Mouse (Mus musculus) monocyte, adult 2 months (primary cell): ENCODE results near the gene Plpp6.

Experiments
- DNase-seq, 2 experiments: peaks; one replicate each; pipeline ENCODE4 v3.0.0; 2022; ENCODE audit warnings: low spot score in 2 of 2, low read depth in 1 of 2

Gene Plpp6

DNA sequence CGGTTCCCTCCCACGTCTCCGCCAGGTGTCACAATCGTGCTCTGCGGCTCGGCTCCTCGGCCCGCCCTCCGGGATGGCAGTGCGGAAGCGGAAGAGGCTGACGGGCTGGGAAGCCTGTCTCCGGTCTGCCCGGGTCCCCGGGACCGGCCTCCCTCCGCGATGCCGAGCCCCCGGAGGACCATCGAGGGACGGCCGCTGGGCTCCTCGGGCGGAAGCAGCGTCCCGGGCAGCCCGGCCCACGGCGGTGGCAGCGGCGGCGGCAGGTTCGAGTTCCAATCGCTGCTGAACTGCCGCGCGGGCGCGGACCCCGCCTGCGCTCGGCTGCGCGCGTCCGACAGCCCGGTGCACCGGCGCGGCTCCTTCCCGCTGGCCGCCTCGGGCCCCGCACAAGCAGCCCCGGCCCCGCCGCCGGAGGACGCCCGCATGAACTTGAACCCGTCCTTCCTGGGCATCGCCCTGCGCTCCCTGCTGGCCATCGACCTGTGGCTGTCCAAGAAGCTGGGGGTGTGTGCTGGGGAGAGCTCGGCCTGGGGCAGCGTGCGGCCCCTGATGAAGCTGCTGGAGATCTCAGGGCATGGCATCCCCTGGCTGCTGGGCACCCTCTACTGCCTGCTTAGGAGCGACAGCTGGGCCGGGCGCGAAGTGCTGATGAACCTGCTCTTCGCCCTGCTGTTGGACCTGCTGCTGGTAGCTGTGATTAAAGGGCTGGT, at the start of gene Plpp6:
TSS of gene Plpp6 (plus strand) at position 112 of the 710 bp plus-strand sequence.
- peak; percentile 28 to 45 for DNase-seq

DNA sequence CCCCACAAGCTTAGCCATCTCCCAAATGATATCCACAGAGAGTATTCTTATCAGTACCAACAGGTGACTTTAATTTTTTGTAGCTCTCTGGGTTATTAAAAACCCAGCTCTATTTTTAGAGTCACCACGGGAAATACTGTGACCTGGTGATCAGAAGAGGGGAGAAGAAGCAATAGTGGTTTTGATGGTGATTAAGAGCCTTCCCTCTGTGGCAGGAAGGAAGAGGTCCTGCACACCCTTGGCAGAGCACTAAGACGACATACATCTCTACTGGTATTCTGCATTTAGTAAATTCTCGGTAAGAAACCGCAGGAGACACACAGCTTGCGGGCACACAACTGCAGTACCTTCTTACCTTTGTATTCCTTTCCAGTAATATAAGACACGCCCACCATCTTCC, 49.2 kb upstream of the Plpp6 start:
- no peak for DNase-seq

DNA sequence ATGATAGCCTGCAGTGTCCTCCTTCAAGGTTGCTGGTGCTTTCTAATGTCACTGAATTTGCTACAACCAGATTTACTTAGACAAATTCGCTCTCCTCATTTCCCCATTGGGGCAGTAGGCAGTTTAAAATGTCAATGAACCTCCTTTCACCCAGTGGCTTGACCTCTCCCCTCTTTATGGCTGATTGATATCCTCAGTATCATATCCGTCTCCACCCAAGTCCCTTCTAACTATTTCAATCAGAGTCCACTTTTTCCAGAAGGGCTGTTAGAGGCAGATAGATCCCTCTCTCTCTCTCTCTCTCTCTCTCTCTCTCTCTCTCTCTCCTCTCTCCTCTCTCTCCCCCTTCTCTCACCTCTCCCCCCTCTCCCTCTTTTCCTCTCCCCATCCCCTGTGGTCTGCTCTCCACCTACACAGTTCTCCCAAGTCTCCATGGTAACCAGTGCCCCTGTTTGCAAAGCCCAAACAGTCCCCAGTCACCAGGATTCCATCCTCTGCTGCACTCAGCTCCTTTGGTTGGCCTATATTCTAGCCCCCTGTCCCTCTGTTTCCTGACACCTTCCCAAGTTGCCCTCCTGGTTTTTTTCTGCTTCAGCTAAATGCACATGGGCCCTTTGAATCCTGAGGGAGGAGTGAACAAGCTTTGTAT, 48.0 kb upstream of the Plpp6 start:
- DNase-seq = no peak

DNA sequence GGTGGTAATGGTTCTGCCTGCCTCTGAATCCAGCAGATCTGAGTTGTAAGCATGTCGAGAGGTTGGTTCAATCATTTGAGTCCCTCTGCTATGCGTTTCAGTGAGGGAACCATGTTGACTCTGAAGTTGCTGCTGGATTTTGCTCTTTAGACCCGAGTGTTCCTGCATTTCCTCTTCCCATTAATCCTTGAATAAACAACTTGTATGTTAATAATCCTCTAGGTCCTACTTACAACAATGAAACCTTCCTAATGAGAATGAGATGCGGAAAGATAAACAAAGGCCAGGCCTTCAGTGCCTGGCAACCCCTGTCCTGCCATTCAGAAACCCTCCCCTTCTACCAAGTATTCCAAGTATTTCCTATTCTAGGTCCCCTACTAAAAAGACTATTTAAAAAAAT, 47.3 kb upstream of the Plpp6 start:
- no peak for DNase-seq

DNA sequence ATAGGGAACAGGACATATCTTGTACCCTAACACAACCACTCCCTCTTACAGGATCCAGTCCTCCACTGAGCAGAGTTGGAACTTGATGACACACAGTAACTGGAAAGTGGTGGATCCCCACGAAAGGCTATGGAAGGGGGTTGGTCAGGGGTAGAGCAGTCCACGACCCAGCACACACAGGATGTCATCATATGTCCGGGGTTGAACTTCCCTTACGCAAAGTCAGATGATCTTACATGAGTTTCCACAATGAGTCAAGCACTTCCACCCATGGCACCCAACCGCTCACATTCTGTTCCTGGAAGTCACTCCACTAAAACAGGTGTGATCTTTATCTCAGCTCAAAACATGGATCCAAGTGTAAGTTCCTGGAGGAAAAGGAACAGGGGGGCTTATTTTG, 45.9 kb upstream of the Plpp6 start:
- no peak for DNase-seq

DNA sequence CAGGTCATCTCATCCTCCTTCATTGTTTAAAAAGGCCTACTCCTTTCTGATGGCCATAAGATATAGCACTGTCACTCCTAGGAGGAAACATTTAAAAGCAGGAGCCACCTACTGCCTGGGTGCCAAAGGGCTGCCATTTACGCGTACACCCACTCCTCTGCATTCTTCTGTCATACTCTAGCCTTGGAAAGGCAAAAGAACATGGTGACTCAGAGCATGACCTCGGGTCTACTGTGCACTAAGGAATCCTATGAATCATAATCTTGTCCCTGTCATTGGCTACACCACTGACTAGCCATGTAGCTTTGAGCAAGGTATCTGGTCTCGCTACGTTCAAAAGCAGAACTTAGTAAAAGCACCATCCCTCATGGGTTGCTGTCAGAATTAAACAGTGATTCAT, 37.4 kb upstream of the Plpp6 start:
- DNase-seq = no peak

DNA sequence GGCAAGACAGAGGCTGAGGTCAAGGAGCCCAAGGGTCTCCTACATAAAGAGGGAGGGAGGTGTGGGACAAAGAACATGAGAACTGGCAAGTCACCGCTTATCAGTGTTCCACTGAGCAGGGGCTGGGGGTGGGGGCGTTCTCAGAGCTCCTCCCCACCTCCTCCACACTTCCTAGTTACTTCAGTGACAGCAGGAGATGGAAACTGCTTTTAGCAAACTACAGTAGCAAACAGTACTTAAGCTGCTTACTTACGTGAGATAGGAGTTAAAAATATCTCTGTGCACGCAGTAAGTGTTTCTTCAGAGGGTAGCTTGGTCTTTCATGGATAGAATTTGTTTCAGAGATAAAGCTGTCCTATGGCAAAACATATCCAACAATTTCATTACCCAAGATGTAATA, 36.4 kb upstream of the Plpp6 start:
- no peak for DNase-seq

DNA sequence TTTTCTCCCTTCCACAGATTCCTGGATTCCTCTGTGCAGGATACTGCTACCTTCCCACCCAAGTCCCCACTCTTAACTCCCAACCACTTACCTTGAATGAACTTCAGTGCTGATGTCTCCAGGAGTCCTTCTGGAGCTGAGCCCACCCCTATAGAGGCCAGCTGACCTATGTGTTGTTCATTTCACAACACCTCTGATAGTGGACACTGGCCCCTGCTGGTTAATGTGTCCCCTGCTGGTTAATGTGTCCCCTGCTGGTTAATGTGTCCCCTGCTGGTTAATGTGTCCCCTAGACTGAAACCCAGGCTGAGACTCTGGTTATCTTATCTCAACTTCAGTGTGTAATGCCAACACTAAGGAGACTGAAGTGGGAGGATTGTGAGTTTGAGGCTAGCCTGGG, 34.7 kb upstream of the Plpp6 start:
- no peak for DNase-seq

DNA sequence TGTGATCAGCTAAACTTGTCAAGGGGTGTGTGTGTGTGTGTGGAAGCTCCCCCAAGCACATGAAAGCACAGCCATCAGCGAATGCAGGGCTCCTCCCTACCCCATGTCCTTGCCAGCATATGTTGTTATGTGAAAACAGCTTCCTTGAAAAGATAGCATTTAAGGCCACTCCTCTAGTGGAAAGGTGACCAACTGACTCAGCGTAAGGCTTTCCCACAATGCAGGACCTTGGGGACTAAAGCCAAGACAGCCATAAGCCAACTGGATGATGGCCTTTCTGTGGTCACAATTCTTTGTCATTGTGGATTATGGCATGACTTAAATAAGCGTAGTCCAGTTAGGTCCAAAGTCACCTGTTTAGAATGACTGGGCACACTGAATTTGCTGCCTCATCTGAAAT, 28.9 kb upstream of the Plpp6 start:
- no peak for DNase-seq

DNA sequence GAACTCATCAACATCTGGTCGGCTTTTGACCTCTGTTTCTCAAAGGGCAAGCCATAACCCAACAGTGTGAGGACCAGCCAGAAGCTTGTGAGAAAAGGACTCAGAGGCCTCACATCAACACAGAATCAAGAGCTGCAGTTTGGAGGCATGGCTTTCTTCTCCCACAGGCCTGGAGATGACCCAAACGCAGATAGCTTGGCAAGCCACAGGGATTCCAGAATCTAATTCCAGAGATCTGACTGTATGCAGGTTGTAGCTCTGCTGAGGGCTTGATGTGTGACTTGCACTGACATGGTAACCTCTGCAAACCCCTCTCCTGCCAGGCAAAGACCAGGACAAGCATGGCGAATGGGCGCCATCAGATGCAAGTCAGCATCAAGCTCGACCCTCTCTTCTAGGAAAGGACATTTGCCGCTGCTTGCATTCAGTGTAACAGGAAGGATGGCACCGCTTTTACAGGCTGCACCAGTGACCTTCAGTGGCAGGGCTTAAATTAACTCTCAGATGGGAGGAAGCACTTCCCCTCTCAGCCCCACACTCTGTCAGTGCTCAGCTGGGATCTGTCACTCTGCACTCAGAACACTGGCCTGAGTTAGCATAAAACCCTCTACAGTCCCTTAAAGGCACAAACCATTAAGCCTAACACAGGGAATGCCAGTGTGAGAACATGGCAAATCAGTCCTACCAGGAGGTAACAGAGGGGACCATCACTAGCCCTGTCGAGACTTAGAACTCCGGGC, 23.4 kb upstream of the Plpp6 start:
- DNase-seq = no peak

DNA sequence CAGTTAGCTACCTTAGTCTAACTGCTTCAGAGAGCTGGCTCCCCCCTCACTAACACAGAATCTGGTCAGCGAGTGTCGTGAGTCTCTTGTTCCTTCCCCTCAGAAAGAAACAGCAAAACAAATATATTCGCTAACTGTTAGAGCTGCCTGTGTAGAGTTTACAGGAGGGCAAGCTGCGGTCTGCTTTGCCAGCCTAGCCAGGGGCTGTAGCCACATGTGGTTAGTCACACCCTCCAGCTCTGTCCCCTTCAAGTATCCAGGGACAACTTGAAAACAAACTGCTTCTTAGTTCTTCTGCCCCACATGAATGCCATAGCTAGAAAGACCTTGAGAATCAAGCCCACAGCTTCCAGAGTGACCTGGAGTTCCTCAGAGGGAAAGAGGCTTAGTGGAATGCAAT, 22.5 kb upstream of the Plpp6 start:
- no peak for DNase-seq

DNA sequence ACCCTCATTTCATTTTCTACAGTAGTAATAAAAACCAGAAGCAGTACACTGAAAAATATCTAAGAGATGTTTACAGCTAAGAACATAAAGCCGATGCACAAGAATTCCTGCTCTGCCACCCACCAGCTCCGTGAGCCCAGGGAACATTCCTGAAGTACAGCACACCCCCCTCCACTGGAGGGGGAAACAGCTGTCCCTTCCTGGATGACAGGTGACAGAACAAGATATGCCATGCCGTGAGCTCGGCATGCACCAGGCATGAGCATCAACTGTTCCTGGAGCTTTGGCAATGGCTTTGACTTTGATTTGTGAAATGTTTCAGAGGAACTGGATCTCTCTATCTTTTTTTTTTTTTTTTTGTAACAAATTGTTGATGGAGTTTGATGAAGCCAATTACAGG, 17.0 kb upstream of the Plpp6 start:
- DNase-seq = no peak

DNA sequence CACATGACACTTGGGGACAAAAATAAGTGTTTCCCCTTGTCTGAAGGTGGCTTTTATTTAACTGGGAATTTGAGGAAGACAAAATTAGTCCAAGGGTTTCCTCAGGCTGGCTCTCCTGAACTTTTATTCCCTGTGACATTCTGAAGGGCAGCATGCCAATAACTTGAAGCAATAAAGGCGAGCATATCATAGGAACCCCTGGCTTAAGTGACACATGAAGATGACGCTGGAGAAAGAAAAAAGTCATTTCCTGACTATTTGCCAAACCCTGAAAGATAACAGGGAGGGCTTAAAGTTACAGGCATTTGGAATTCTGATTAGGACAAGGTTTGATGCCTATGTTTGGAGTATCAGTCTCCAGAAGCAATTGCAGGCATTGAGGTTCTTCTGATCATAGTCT, 16.4 kb upstream of the Plpp6 start:
- no peak for DNase-seq

DNA sequence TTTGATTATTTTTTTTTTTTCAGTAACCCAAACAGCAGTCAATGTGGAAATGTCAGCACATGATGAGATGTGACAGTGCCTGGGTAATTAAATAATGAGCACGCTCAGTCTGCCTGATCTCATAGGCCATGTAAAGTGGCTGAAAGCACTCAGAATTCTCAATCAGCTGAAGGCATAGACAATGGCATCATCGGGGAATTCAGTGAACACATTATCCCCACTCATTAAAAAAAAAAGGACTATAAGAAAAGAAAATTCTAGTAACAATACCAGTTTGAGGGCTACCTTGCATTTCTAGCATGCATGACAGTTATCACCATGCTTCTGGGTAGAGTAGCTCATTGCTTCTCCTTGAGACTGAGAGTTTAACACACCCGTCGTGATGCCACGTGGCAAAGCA, 12.5 kb upstream of the Plpp6 start:
- DNase-seq = no peak

DNA sequence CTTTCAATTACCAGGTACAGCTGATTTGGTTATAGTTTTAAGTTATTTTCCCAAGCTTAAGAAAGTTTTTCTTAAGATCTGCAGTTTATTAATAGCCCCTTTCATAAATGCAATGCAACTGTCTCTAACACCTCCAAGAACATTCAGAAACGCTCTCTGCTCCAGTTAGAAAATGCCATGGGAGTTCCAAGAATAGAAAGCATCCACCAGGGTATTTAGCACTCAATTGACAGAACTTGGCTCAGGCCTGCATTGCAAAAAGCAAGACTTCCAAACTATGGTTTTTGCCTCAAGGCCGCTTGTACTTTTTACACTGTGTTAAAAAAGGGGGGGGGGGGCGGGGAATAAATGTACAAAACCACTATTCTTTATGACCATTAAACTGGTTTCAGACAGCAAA, 640 bp upstream of the Plpp6 start:
- DNase-seq = no peak

DNA sequence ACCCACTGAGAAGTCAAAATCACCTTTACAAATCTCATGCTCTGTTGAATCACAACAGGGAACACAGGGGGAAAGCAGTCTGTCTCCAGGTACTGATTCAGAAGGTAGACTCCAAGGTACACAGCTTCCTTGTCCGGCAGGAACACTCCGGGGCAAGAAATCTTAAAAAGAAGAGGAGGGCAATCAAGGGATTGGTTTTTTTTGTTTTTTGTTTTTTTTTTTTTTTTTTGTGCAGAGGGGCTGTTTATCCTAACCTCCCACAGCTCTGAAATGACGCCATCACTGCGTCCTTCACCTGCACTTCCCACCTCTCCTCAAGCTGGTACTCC, 276 bp upstream of the Plpp6 start:
- no peak for DNase-seq

DNA sequence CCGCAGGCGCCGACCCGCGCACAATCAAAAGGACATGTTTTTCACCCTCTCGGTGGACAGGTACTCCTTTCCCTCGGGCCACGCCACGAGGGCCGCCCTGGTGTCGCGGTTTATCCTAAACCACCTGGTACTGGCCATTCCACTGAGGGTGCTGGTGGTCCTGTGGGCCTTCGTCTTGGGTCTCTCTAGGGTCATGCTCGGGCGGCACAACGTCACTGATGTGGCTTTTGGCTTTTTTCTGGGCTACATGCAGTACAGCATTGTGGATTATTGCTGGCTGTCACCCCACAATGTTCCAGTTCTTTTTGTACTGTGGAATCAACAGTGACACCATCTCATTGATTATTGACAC, 775 bp downstream of the Plpp6 start:
- no peak for DNase-seq

DNA sequence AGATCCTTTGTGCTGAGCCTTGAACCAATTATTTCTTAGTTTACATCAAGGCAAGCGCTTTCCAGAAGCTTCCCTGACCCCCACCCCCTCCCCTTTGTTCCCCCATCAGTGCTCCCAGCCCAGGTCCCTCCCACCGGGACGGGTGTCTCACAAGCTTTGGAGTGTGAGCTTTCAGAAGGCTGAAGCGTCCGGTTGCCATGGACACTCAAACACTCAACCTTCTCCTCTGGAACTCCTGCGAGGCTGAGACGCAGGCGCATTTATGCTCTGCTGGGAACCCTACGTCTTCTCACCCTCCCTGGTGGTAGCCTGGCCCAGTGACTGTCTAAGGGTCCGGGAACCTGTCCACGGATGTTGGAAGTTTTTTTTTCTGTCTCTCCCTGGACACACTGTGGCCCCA, 3.9 kb downstream of the Plpp6 start, which contains the start of gene 4430402I18Rik:
TSS of gene 4430402I18Rik (minus strand) at position 149 of the 400 bp plus-strand sequence.
- DNase-seq = no peak

DNA sequence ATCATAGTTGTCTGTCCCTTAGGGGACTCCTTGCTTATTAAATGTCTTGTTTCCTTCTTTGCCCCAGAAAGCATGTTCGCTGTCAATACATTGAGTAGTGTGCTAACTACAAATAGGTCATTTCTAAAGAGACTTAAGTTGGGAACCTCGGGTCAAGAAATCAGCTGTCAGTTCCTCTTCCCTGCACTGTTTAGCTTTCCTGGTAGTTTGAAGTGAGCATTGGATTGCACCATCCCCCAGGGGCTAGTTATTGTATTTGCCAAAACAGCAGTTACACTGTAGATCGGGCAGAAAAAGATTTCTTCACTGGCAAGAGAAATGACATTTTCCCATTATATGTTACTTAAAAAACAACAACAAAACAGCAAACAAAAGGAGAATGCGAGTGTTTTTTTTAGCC, 4.4 kb downstream of the Plpp6 start:
- no peak for DNase-seq

DNA sequence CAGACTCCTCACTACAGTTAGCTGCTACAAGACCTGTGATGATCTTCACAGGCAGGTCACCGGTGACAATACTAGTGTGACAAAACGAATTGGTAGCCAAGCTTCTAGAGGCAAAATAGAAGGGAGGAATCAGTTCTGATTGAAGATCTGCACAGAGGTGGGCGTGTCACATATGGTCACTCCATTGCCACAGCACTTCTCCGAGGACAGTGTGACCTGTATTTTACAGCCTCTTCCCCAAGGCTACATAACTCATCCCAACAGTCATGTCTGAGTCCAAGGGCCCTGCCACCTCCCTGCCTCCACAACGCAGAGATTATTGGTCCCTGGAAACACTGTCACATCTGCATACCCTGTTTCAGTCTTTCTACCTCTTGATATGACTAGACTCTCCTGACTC, 5.5 kb downstream of the Plpp6 start:
- no peak for DNase-seq

DNA sequence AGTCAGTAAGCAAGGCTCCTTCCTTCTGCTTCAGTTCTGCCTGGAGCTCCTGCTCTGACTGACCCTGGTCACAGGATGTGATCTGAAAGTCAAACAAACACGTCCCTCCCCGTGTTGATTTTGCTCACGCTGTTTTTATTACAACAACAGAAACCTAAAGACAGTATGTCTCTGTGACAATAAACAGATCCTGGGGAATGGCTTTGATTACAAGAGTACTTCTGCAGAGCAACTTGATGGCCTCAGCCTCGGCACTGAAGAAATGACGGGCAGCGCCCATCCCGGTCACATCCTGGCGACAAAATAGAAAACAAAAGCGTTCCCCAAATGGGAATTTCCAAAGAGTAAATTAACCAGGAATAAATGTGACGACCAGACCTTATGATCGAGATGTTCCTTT, 6.5 kb downstream of the Plpp6 start:
- DNase-seq = no peak

DNA sequence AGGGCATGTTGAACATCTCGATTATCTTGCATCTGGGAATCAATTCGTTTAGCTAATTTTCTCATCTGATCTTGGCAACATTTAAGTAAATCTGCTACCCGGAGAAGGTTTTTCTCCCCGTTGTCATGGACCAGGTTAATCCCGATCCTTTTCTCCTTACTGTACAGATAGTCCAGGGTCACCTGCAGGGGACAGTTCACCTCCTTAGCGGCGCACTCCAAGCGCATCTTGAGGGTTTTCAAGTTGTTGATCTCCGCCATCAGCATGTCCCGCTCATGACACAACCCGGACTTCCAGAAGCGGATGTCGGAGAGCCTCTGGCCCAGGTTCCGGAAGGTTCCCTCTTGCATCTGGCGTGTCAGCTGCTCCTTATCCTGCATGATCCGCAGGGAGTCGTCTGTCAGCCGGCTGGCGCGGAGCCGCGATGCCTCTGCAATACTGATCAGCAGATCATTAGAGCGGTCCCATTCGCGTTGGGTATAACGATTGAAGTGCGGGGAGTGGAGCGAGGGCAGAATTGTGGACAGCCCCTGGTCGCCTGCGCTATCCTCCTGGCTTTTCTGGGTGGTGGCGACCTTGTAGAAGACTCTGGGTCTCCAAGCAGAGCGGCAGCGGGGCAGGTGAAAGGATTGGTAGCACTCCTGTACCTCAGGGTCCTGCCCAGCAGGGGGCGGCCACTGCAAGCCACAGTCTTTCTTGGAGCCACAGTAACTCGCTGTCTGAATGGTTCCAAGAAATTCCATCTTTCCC, 11.3 kb downstream of the Plpp6 start:
- peak in 1 of 2 experiments; percentile 32 for DNase-seq
